Mouse (Mus musculus) embryonic facial prominence, embryonic 14.5 days (tissue): ENCODE results near the gene Gm10300. TPM values are rescaled to one million over a fixed set of nuclear protein-coding genes. Genes with fewer than 3 reads are reported as not detected.
A peak's percentile ranks its signal among the peaks of the same experiment; 100 is the strongest.

Experiments used
- ATAC-seq: fragments of 200-750 bp; cut with Nextera tagmentation; 2 replicates; pipeline ENCODE4 v1.8.0; 2017; ENCODE audit warnings: low read depth, moderate number of reproducible peaks, moderate TSS enrichment
- DNase-seq: peaks from one replicate; pipeline ENCODE4 v3.0.0-alpha.2; 2015; ENCODE audit warnings: low spot score
- H3K27ac ChIP-seq: fragments of 300-500 bp; sonication (generic); replicated peaks from 2 replicates; pipeline ENCODE4 v1.5.1; 2014; ENCODE audit warnings: low read depth, mild to moderate bottlenecking, low read length, moderate library complexity
- H3K27me3 ChIP-seq: fragments of 300-500 bp; sonication (generic); replicated peaks from 2 replicates; pipeline ENCODE4 v1.6.1; 2014; ENCODE audit warnings: low read length; ENCODE audit not compliant: control insufficient read depth, insufficient read depth
- H3K36me3 ChIP-seq: fragments of 300-500 bp; sonication (generic); 2 replicates; pipeline ENCODE4 v1.6.1; 2014; ENCODE audit warnings: low read length, mixed read lengths; ENCODE audit not compliant: control insufficient read depth, insufficient read depth
- H3K4me1 ChIP-seq: fragments of 300-500 bp; sonication (generic); 2 replicates; pipeline ENCODE4 v1.6.1; 2014; ENCODE audit warnings: antibody characterized with exemption, low read length; ENCODE audit not compliant: control insufficient read depth, insufficient read depth
- H3K4me2 ChIP-seq: fragments of 300-500 bp; sonication (generic); 2 replicates; pipeline ENCODE4 v1.6.1; 2014; ENCODE audit warnings: low read depth, mild to moderate bottlenecking, low read length, moderate library complexity, mixed read lengths
- H3K4me3 ChIP-seq: fragments of 300-500 bp; sonication (generic); 2 replicates; pipeline ENCODE4 v1.5.1; 2014; ENCODE audit warnings: low read depth, mild to moderate bottlenecking, low read length
- H3K9ac ChIP-seq: fragments of 300-500 bp; sonication (generic); 2 replicates; pipeline ENCODE4 v1.6.1; 2014; ENCODE audit warnings: low read depth, mild to moderate bottlenecking, low read length, moderate library complexity, mixed read lengths
- H3K9me3 ChIP-seq: fragments of 300-500 bp; sonication (generic); 2 replicates; pipeline ENCODE4 v1.6.1; 2016; ENCODE audit warnings: low read length; ENCODE audit not compliant: control insufficient read depth
- WGBS: fragments of 180-500 bp; shearing (Covaris S2); extraction: QIAGEN DNeasy Blood & Tissue Kit; methylation state at CpG from one replicate; pipeline ENCODE4 v1.1.7; 2014; 5-methylcytosine and 5-hydroxymethylcytosine counted together
- polyA plus RNA-seq: library from polyadenylated mRNA; unstranded; fragments of >200 nt; fragmentation: Nextera tagmentation; extraction: Ambion mirVana; gene quantifications from 2 replicates; pipeline ENCODE4 v1.2.1, GENCODE M21; 2014

The Gm10300 gene
- polyA plus RNA-seq, 1 experiment from 2014 or later = 0.07 TPM

GRCm38 (mm10) chr4:132072946-132073345 lies 1.6 kb upstream of the Gm10300 start:
- WGBS = 71% methylated on average over 6 of the region's 6 CpGs
- DNase-seq (no peak), ATAC-seq (no peak)
- Histone ChIP-seq H3K4me3 (no peak overlapping the region), H3K9me3 (no peaks in the 10 kb centered on the region), H3K27ac (no peak overlapping the region), H3K27me3 (no peaks in the 10 kb centered on the region), H3K4me2 (no peak overlapping the region), H3K9ac (no peak overlapping the region), H3K36me3 (no peaks in the 10 kb centered on the region), H3K4me1 (peaks cover 3% of the 10 kb centered on the region)

GRCm38 (mm10) chr4:132074933-132075769 lies 654 bp downstream of the Gm10300 start, which contains the start of gene Epb41:
Epb41 (minus strand) TSS chr4:132075321.
- Histone ChIP-seq H3K27ac (no peak within 1 kb of the TSS), H3K36me3 (no peaks in the 10 kb centered on the region), H3K9ac (peak within 1 kb of the TSS; percentile 72), H3K27me3 (no peaks in the 10 kb centered on the region), H3K4me1 (peaks cover 3% of the 10 kb centered on the region), H3K9me3 (no peaks in the 10 kb centered on the region), H3K4me3 (peak within 1 kb of the TSS; percentile 66), H3K4me2 (peak within 1 kb of the TSS; percentile 84)
- peak; percentile 97 for ATAC-seq
- WGBS = 4% methylated on average over 34 of the region's 47 CpGs
- peak; percentile 94 for DNase-seq

GRCm38 (mm10) chr4:132075796-132076195 lies 1.3 kb downstream of the Gm10300 start:
- Histone ChIP-seq H3K9ac (no peak overlapping the region), H3K4me2 (peak overlapping the region; percentile 84), H3K27me3 (no peaks in the 10 kb centered on the region), H3K36me3 (no peaks in the 10 kb centered on the region), H3K9me3 (no peaks in the 10 kb centered on the region), H3K27ac (no peak overlapping the region), H3K4me1 (peaks cover 3% of the 10 kb centered on the region), H3K4me3 (peak overlapping the region; percentile 66; the same call in 1 of the 2 replicates)
- 33% methylated on average over 1 of the region's 1 CpGs for WGBS
- no peak for ATAC-seq
- no peak for DNase-seq

- DNase-seq (peak; percentile 73), ATAC-seq (no peak)
- Histone ChIP-seq H3K27ac (no peak overlapping the region), H3K4me2 (no peak overlapping the region), H3K27me3 (no peaks in the 10 kb centered on the region), H3K36me3 (no peaks in the 10 kb centered on the region), H3K4me3 (no peak overlapping the region), H3K9me3 (no peaks in the 10 kb centered on the region), H3K9ac (no peak overlapping the region), H3K4me1 (peaks cover 3% of the 10 kb centered on the region)
- 21% methylated on average over 20 of the region's 20 CpGs for WGBS
These were observed 2.2 kb downstream of the Gm10300 start for GRCm38 (mm10) chr4:132076480-132077405.

GRCm38 (mm10) chr4:132077445-132077844 lies 2.9 kb downstream of the Gm10300 start:
- Histone ChIP-seq H3K9me3 (no peaks in the 10 kb centered on the region), H3K4me1 (peaks cover 3% of the 10 kb centered on the region), H3K4me2 (no peak overlapping the region), H3K36me3 (no peaks in the 10 kb centered on the region), H3K9ac (no peak overlapping the region), H3K27ac (no peak overlapping the region), H3K4me3 (no peak overlapping the region), H3K27me3 (no peaks in the 10 kb centered on the region)
- no peak for DNase-seq
- no peak for ATAC-seq
- 69% methylated on average over 7 of the region's 7 CpGs for WGBS

GRCm38 (mm10) chr4:132078296-132078714 lies 3.8 kb downstream of the Gm10300 start:
- Histone ChIP-seq H3K4me1 (peaks cover 3% of the 10 kb centered on the region), H3K9ac (no peak overlapping the region), H3K27ac (no peak overlapping the region), H3K9me3 (no peaks in the 10 kb centered on the region), H3K4me2 (no peak overlapping the region), H3K27me3 (no peaks in the 10 kb centered on the region), H3K4me3 (no peak overlapping the region), H3K36me3 (no peaks in the 10 kb centered on the region)
- DNase-seq = no peak
- 60% methylated on average over 7 of the region's 7 CpGs for WGBS
- no peak for ATAC-seq

GRCm38 (mm10) chr4:132079555-132080275 lies 5.2 kb downstream of the Gm10300 start:
- WGBS = 13% methylated on average over 19 of the region's 19 CpGs
- Histone ChIP-seq H3K4me1 (peaks cover 3% of the 10 kb centered on the region), H3K27ac (no peak overlapping the region), H3K4me3 (no peak overlapping the region), H3K4me2 (peak overlapping the region; percentile 35), H3K9me3 (no peaks in the 10 kb centered on the region), H3K9ac (no peak overlapping the region), H3K27me3 (no peaks in the 10 kb centered on the region), H3K36me3 (no peaks in the 10 kb centered on the region)
- no peak for ATAC-seq
- peak; percentile 58 for DNase-seq

- no peak overlapping the region for H3K4me3 ChIP-seq
- 52% methylated on average over 4 of the region's 4 CpGs for WGBS
- H3K9ac ChIP-seq = no peak overlapping the region
- no peak overlapping the region for H3K4me2 ChIP-seq
- no peaks in the 10 kb centered on the region for H3K9me3 ChIP-seq
- DNase-seq (no peak), ATAC-seq (no peak)
- H3K36me3 ChIP-seq = no peaks in the 10 kb centered on the region
- no peak overlapping the region for H3K27ac ChIP-seq
- peaks cover 3% of the 10 kb centered on the region for H3K4me1 ChIP-seq
- H3K27me3 ChIP-seq = no peaks in the 10 kb centered on the region
These were observed 6.0 kb downstream of the Gm10300 start for GRCm38 (mm10) chr4:132080492-132080983.
